Mouse (Mus musculus) frontal cortex, postnatal 36 days (tissue): ENCODE measurements around the gene Pirb.

Experiments used
- DNase-seq, 2 experiments: peaks; one replicate each; pipeline ENCODE4 v3.0.0; 2022; ENCODE audit warnings: low spot score in 2 of 2

The Pirb gene

GRCm38 (mm10) chr7:3692987-3693808 is 27.0 kb downstream of the Pirb start, which contains the start of gene Mboat7:
Gene Mboat7 (minus strand): TSS chr7:3693523.
- peak; percentile 94 to 99 for DNase-seq

- DNase-seq, result no peak
Measured at GRCm38 (mm10) chr7:3692382-3692986, 27.7 kb downstream of the Pirb start, which contains the start of gene Tsen34. Gene Tsen34 (plus strand): TSS chr7:3692863.

- no peak for DNase-seq
Measured at GRCm38 (mm10) chr7:3691919-3692318, 28.3 kb downstream of the Pirb start.

GRCm38 (mm10) chr7:3685400-3686187 is 34.6 kb downstream of the Pirb start:
- no peak for DNase-seq

- DNase-seq, result no peak
Measured at GRCm38 (mm10) chr7:3684698-3685097, 35.5 kb downstream of the Pirb start.

GRCm38 (mm10) chr7:3683908-3684550 is 36.2 kb downstream of the Pirb start:
- peak in 1 of 2 experiments; percentile 35 for DNase-seq

GRCm38 (mm10) chr7:3677342-3677741 is 42.8 kb downstream of the Pirb start, which contains the start of gene Tmc4:
Gene Tmc4 (minus strand): TSS chr7:3677553.
- no peak for DNase-seq

- no peak for DNase-seq
Measured at GRCm38 (mm10) chr7:3676371-3676770, 43.8 kb downstream of the Pirb start.

- no peak for DNase-seq
Measured at GRCm38 (mm10) chr7:3675228-3675548, 45.0 kb downstream of the Pirb start.

- peak; percentile 74 to 85 for DNase-seq
Measured at GRCm38 (mm10) chr7:3674507-3675227, 45.5 kb downstream of the Pirb start.

GRCm38 (mm10) chr7:3666921-3667391 is 53.2 kb downstream of the Pirb start:
- no peak for DNase-seq

GRCm38 (mm10) chr7:3665215-3666114 is 54.7 kb downstream of the Pirb start, which contains the start of gene Leng1:
Gene Leng1 (minus strand): TSS chr7:3665840.
- DNase-seq, result peak; percentile 96 to 98

- no peak for DNase-seq
Measured at GRCm38 (mm10) chr7:3664524-3665214, 55.5 kb downstream of the Pirb start.
